Mouse (Mus musculus) small intestine, adult 2 months (tissue): Measurements from ENCODE around the gene Ing3.

Experiments
- CTCF ChIP-seq: fragments of 200-500 bp; IDR thresholded peaks from 2 replicates; pipeline ENCODE4 v1.5.1; 2012; ENCODE audit warnings: low read depth, mild to moderate bottlenecking, control low read depth, inconsistent platforms, low read length, moderate library complexity, mixed read lengths; ENCODE audit not compliant: insufficient replicate concordance, insufficient read length; ENCODE audit errors: extremely low read depth
- POLR2A ChIP-seq: fragments of 200-500 bp; IDR thresholded peaks from 2 replicates; pipeline ENCODE4 v1.6.1; 2012; ENCODE audit warnings: low read depth, mild to moderate bottlenecking, control low read depth, inconsistent platforms, low read length, moderate library complexity

DNA sequence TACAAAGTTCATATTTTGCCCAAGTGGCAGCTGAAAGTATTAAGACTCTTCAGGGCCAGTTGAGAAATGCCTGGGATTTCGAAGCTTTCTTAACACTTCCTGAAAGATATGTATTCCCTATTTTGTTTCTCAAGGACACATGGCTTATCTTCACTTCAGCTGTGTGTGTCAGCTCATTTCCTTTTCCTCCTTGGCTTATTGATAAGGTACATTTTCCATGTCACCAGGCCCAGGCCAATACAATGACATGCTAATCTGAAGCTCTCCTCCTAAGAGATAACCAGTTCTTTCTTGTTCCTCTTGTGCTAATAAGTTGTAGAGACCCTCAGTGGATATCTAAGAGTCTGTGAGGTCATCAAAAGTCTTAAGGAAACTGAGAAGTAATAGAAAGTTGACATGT lies 31.7 kb downstream of the Ing3 start:
- TF ChIP-seq CTCF = no peak
- TF ChIP-seq POLR2A = no peak
